Mouse (Mus musculus) thymus, adult 2 months (tissue): ENCODE data around the gene Tacc2. TPM values are rescaled to one million over a fixed set of nuclear protein-coding genes. Genes with fewer than 3 reads are reported as not detected.

Experiments
- DNase-seq: peaks from one replicate; pipeline ENCODE4 v3.0.0; 2021
- H3K27ac ChIP-seq: fragments of 200-500 bp; 2 replicates; pipeline ENCODE4 v1.5.1; 2012; ENCODE audit warnings: low read length, control low read depth; ENCODE audit not compliant: control insufficient read depth, insufficient read depth
- H3K27me3 ChIP-seq: fragments of 200-500 bp; 2 replicates; pipeline ENCODE4 v1.6.1; 2012; ENCODE audit warnings: mild to moderate bottlenecking, low read length, moderate library complexity, mixed read lengths; ENCODE audit not compliant: control insufficient read depth, insufficient read depth
- H3K36me3 ChIP-seq: fragments of 200-500 bp; 2 replicates; pipeline ENCODE4 v1.6.1; 2012; ENCODE audit warnings: mild to moderate bottlenecking, low read length, moderate library complexity; ENCODE audit not compliant: control insufficient read depth, insufficient read depth
- H3K4me1 ChIP-seq: fragments of 200-500 bp; replicated peaks from 2 replicates; pipeline ENCODE4 v1.6.1; 2012; ENCODE audit warnings: low read length; ENCODE audit not compliant: control insufficient read depth, insufficient read depth
- H3K4me3 ChIP-seq: fragments of 200-500 bp; 2 replicates; pipeline ENCODE4 v1.5.1; 2012; ENCODE audit warnings: mild to moderate bottlenecking, low read length, control low read depth, moderate library complexity; ENCODE audit not compliant: control insufficient read depth, insufficient read depth
- CTCF ChIP-seq: fragments of 200-500 bp; IDR thresholded peaks from 2 replicates; pipeline ENCODE4 v1.5.1; 2012; ENCODE audit warnings: mild to moderate bottlenecking, control low read depth, low read length, moderate library complexity, borderline replicate concordance; ENCODE audit not compliant: control insufficient read depth, poor library complexity, insufficient read depth; ENCODE audit errors: extremely low read depth
- POLR2A ChIP-seq: fragments of 200-500 bp; IDR thresholded peaks from 2 replicates; pipeline ENCODE4 v1.6.1; 2012; ENCODE audit warnings: mild to moderate bottlenecking, low read length, control low read depth, moderate library complexity; ENCODE audit not compliant: control insufficient read depth, poor library complexity, insufficient read depth; ENCODE audit errors: extremely low read depth
- WGBS: fragments of 180-500 bp; shearing (Covaris S2); methylation state at CpG from one replicate; pipeline ENCODE4 v1.1.7; 2018; 5-methylcytosine and 5-hydroxymethylcytosine counted together
- polyA plus RNA-seq: library from polyadenylated mRNA; depleted of rRNA; stranded (reverse); fragments of >200 nt; gene quantifications from 2 replicates; pipeline ENCODE4 v1.2.3, GENCODE M21; 2012

Gene Tacc2
- polyA plus RNA-seq, 1 experiment: 41.1 TPM

GRCm38 (mm10) chr7:130543181-130543580, 34.1 kb upstream of the Tacc2 start:
- DNase-seq: no peak
- Histone ChIP-seq H3K4me3 (no peak overlapping the region), H3K36me3 (peaks cover 44% of the 10 kb centered on the region), H3K27me3 (no peaks in the 10 kb centered on the region), H3K4me1 (peaks cover 3% of the 10 kb centered on the region; the same call in 1 of the 2 replicates), H3K27ac (no peak overlapping the region)
- 97% methylated on average over 4 of the region's 4 CpGs for WGBS
- TF ChIP-seq POLR2A (no peak), CTCF (no peak)

- WGBS: 92% methylated on average over 5 of the region's 5 CpGs
- Histone ChIP-seq H3K27ac (no peak overlapping the region), H3K4me3 (no peak overlapping the region)
Measured at GRCm38 (mm10) chr7:130545401-130545800, 31.8 kb upstream of the Tacc2 start.

DNA sequence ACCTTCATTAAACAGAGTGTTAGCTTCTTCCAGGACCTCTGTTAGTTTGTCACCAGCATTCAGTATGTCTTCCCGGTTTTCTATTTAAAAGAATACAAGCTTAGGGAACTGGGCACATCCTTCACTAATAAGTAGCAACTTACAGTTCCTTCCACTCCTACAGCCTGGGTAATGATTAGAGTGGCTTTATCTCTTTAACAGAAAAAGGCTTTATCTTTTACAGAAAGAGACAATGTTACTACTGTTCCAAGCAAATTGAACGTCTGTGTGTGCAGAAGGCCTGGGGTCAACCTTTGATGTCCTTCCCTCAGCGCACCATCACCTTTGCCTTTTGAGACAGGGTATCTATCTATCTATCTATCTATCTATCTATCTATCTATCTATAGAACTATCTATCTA, 31.3 kb upstream of the Tacc2 start:
- no peak overlapping the region; the same call in 1 of the 2 replicates for H3K27ac ChIP-seq
- peaks cover 18% of the 10 kb centered on the region for H3K36me3 ChIP-seq
- TF ChIP-seq CTCF (no peak), POLR2A (no peak)
- peaks cover 3% of the 10 kb centered on the region; the same call in 1 of the 2 replicates for H3K4me1 ChIP-seq
- WGBS: 56% methylated on average over 3 of the region's 3 CpGs
- no peaks in the 10 kb centered on the region for H3K27me3 ChIP-seq
- no peak overlapping the region for H3K4me3 ChIP-seq
- no peak for DNase-seq

More at GRCm38 (mm10) chr7:130545401-130545800, 31.8 kb upstream of the Tacc2 start:
- Histone ChIP-seq H3K36me3 (peaks cover 22% of the 10 kb centered on the region), H3K4me1 (peaks cover 3% of the 10 kb centered on the region; the same call in 1 of the 2 replicates), H3K27me3 (no peaks in the 10 kb centered on the region)
- TF ChIP-seq CTCF (no peak), POLR2A (no peak)
- DNase-seq: no peak

GRCm38 (mm10) chr7:130546421-130546790, 30.8 kb upstream of the Tacc2 start:
- no peak for TF ChIP-seq CTCF
- TF ChIP-seq POLR2A: no peak
- H3K27ac ChIP-seq: peak overlapping the region; percentile 82
- peaks cover 3% of the 10 kb centered on the region; the same call in 1 of the 2 replicates for H3K4me1 ChIP-seq

GRCm38 (mm10) chr7:130546791-130547484, 30.3 kb upstream of the Tacc2 start:
- H3K4me3 ChIP-seq: peak overlapping the region; percentile 94
- under 1% methylated on average over 84 of the region's 84 CpGs for WGBS
- no peaks in the 10 kb centered on the region for H3K27me3 ChIP-seq
- peak overlapping the region; percentile 82 for H3K27ac ChIP-seq
- peaks cover 8% of the 10 kb centered on the region; the same call in 1 of the 2 replicates for H3K36me3 ChIP-seq
- TF ChIP-seq POLR2A (peak; percentile 51; the same call in 1 of the 2 replicates), CTCF (peak; percentile 87)
- H3K4me1 ChIP-seq: peaks cover 3% of the 10 kb centered on the region; the same call in 1 of the 2 replicates
- peak; percentile 94 for DNase-seq

More at GRCm38 (mm10) chr7:130546421-130546790, 30.8 kb upstream of the Tacc2 start:
- Histone ChIP-seq H3K36me3 (peaks cover 14% of the 10 kb centered on the region), H3K4me3 (peak overlapping the region; percentile 94), H3K27me3 (no peaks in the 10 kb centered on the region)
- WGBS: 2% methylated on average over 7 of the region's 7 CpGs
- DNase-seq: no peak

DNA sequence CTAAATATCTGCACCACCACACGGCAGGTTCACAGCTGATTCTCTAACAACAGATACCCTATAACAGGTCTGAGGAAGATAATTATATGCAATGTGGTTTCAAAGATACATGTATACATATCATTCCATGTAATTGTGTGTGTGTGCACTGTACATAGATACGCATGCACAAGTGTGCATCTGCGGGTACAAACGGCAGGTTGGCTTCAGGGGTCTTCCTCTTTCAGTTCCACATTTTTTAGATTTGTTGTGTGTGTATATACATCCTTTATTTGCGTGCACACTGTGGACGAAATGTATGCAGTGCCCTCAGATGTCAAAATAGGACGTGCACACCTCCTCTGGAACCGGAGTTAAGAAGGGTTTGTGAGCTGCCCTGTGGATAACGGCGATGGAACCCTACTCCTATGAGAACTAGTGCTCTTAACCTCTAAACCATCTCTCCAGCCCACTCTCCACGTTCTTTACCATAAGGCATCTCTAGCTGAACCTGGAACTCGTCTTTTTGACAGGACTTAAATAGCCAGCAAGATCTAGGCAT, 29.5 kb upstream of the Tacc2 start:
- Histone ChIP-seq H3K4me3 (no peak overlapping the region), H3K27me3 (no peaks in the 10 kb centered on the region), H3K4me1 (peaks cover 3% of the 10 kb centered on the region; the same call in 1 of the 2 replicates), H3K36me3 (0 out of 2 replicates have a peak, but pooled peaks cover 2% of the 10 kb centered on the region), H3K27ac (no peak overlapping the region)
- no peak for DNase-seq
- 69% methylated on average over 12 of the region's 12 CpGs for WGBS
- TF ChIP-seq POLR2A (no peak), CTCF (no peak)
